Mouse (Mus musculus) CH12.LX (cell line): ENCODE data around the gene Setd2. TPM values are rescaled to one million over a fixed set of nuclear protein-coding genes. Genes with fewer than 3 reads are reported as not detected.

ENCODE experiments used
- DNase-seq: peaks from one replicate; pipeline ENCODE4 v3.0.0-alpha.2; 2013; ENCODE audit errors: extremely low read depth
- H3K27ac ChIP-seq: 2 replicates; pipeline ENCODE4 v1.5.1; 2012; ENCODE audit warnings: low read depth, mild to moderate bottlenecking, control low read depth, moderate library complexity; ENCODE audit not compliant: insufficient read depth
- H3K27me3 ChIP-seq: replicated peaks from 2 replicates; pipeline ENCODE3; 2012; ENCODE audit warnings: inconsistent platforms
- H3K36me3 ChIP-seq, 2 experiments: replicated peaks in 1 of 2; 2 replicates each; pipeline versions ENCODE3 to v1.6.1; 2012; ENCODE audit warnings: inconsistent platforms in 1 of 2, low read length in 1 of 2, mild to moderate bottlenecking in 1 of 2, mixed read lengths in 1 of 2, moderate library complexity in 1 of 2; ENCODE audit not compliant: control insufficient read depth in 1 of 2, insufficient read depth in 1 of 2
- H3K4me1 ChIP-seq, 2 experiments: 2 replicates each; pipeline ENCODE4 v1.6.1; 2012; ENCODE audit warnings: inconsistent platforms in 1 of 2, moderate library complexity in 1 of 2; ENCODE audit not compliant: insufficient read depth in 2 of 2, control insufficient read depth in 1 of 2
- H3K4me2 ChIP-seq: 2 replicates; pipeline ENCODE4 v1.6.1; 2012; ENCODE audit warnings: low read depth, mild to moderate bottlenecking, control low read depth; ENCODE audit not compliant: poor library complexity, insufficient read depth, severe bottlenecking
- H3K4me3 ChIP-seq, 3 experiments: fragments of 150-350 bp in 1 of 3; sonication (generic) in 1 of 3; replicated peaks in 1 of 3; 2 replicates each; pipeline versions ENCODE3 to v1.5.1; 2011 to 2012; ENCODE audit warnings: low read depth in 2 of 3, low read length in 2 of 3, mild to moderate bottlenecking in 2 of 3, moderate library complexity in 2 of 3, control low read depth in 1 of 3, improper control_type of control experiment in 1 of 3, inconsistent platforms in 1 of 3, mixed read lengths in 1 of 3; ENCODE audit not compliant: poor library complexity in 1 of 3
- H3K79me2 ChIP-seq: replicated peaks from 2 replicates; pipeline ENCODE4 v1.6.1; 2012; ENCODE audit warnings: mild to moderate bottlenecking, moderate library complexity; ENCODE audit not compliant: control insufficient read depth, poor library complexity, insufficient read depth, severe bottlenecking; ENCODE audit errors: extremely low read depth
- H3K9ac ChIP-seq: 2 replicates; pipeline ENCODE4 v1.6.1; 2012; ENCODE audit warnings: low read depth, mild to moderate bottlenecking, control low read depth, moderate library complexity; ENCODE audit not compliant: insufficient read depth
- H3K9me3 ChIP-seq: replicated peaks from 2 replicates; pipeline ENCODE3; 2012; ENCODE audit warnings: low read length, inconsistent platforms, mixed read lengths
- BHLHE40 ChIP-seq: IDR thresholded peaks from 2 replicates; pipeline ENCODE4 v1.6.1; 2011; ENCODE audit warnings: mild to moderate bottlenecking, low read depth, low read length, improper control_type of control experiment
- CHD2 ChIP-seq: IDR thresholded peaks from 2 replicates; pipeline ENCODE4 v1.6.1; 2011; ENCODE audit warnings: low read length, improper control_type of control experiment
- E2F4 ChIP-seq: IDR thresholded peaks from 2 replicates; pipeline ENCODE4 v1.6.1; 2011; ENCODE audit warnings: low read depth, low read length, improper control_type of control experiment; ENCODE audit not compliant: insufficient replicate concordance
- EP300 ChIP-seq: IDR thresholded peaks from 2 replicates; pipeline ENCODE4 v1.6.1; 2011; ENCODE audit warnings: low read length, improper control_type of control experiment
- GABPA ChIP-seq: IDR thresholded peaks from 2 replicates; pipeline ENCODE4 v1.6.1; 2012; ENCODE audit warnings: low read depth, low read length, improper control_type of control experiment, inconsistent platforms; ENCODE audit not compliant: insufficient replicate concordance
- HCFC1 ChIP-seq: IDR thresholded peaks from 2 replicates; pipeline ENCODE4 v1.6.1; 2012; ENCODE audit warnings: low read depth, mild to moderate bottlenecking, inconsistent platforms, low read length, improper control_type of control experiment
- MAFK ChIP-seq: IDR thresholded peaks from 2 replicates; pipeline ENCODE4 v1.6.1; 2011; ENCODE audit warnings: low read length, improper control_type of control experiment; ENCODE audit not compliant: insufficient replicate concordance
- MAX ChIP-seq: IDR thresholded peaks from 2 replicates; pipeline ENCODE4 v1.6.1; 2011; ENCODE audit warnings: low read length, improper control_type of control experiment
- MAZ ChIP-seq: IDR thresholded peaks from 2 replicates; pipeline ENCODE4 v1.6.1; 2012; ENCODE audit warnings: low read depth, mild to moderate bottlenecking, inconsistent platforms, low read length, improper control_type of control experiment, moderate library complexity
- MEF2A ChIP-seq: IDR thresholded peaks from 2 replicates; pipeline ENCODE4 v1.6.1; 2014; ENCODE audit warnings: low read depth, mild to moderate bottlenecking, inconsistent platforms, low read length, improper control_type of control experiment, borderline replicate concordance
- MXI1 ChIP-seq: IDR thresholded peaks from 2 replicates; pipeline ENCODE4 v1.6.1; 2011; ENCODE audit warnings: mild to moderate bottlenecking, low read depth, low read length, improper control_type of control experiment
- MYC ChIP-seq: IDR thresholded peaks from 2 replicates; pipeline ENCODE4 v1.6.1; 2011; ENCODE audit warnings: low read depth, mild to moderate bottlenecking, improper control_type of control experiment, low read length
- NRF1 ChIP-seq: IDR thresholded peaks from 2 replicates; pipeline ENCODE4 v1.6.1; 2014; ENCODE audit warnings: low read depth, mild to moderate bottlenecking, inconsistent platforms, low read length, improper control_type of control experiment, moderate library complexity
- PAX5 ChIP-seq: IDR thresholded peaks from 2 replicates; pipeline ENCODE4 v1.6.1; 2012; ENCODE audit warnings: low read length, inconsistent platforms, mixed read lengths
- POLR2AphosphoS2 ChIP-seq: IDR thresholded peaks from 2 replicates; pipeline ENCODE4 v1.6.1; 2011; ENCODE audit warnings: low read depth, low read length, improper control_type of control experiment
- RAD21 ChIP-seq: IDR thresholded peaks from 2 replicates; pipeline ENCODE4 v1.6.1; 2011; ENCODE audit warnings: low read depth, mild to moderate bottlenecking, low read length, improper control_type of control experiment, moderate library complexity
- RCOR1 ChIP-seq: conservative IDR thresholded peaks from 2 replicates; pipeline ENCODE4 v1.6.1; 2012; ENCODE audit warnings: low read depth, mild to moderate bottlenecking, inconsistent platforms, low read length, improper control_type of control experiment
- SMC3 ChIP-seq: IDR thresholded peaks from 2 replicates; pipeline ENCODE4 v1.6.1; 2011; ENCODE audit warnings: low read depth, low read length, improper control_type of control experiment
- TBP ChIP-seq: conservative IDR thresholded peaks from 2 replicates; pipeline ENCODE4 v1.6.1; 2011; ENCODE audit warnings: low read depth, low read length, improper control_type of control experiment
- UBTF ChIP-seq: IDR thresholded peaks from 2 replicates; pipeline ENCODE4 v1.6.1; 2012; ENCODE audit warnings: low read depth, mild to moderate bottlenecking, inconsistent platforms, low read length, improper control_type of control experiment, moderate library complexity
- USF1 ChIP-seq: IDR thresholded peaks from 2 replicates; pipeline ENCODE4 v1.6.1; 2014; ENCODE audit warnings: low read depth, mild to moderate bottlenecking, inconsistent platforms, low read length, improper control_type of control experiment
- USF2 ChIP-seq: conservative IDR thresholded peaks from 2 replicates; pipeline ENCODE4 v1.6.1; 2011; ENCODE audit warnings: low read depth, low read length, improper control_type of control experiment
- ZMIZ1 ChIP-seq: IDR thresholded peaks from 2 replicates; pipeline ENCODE4 v1.6.1; 2012; ENCODE audit warnings: low read depth, mild to moderate bottlenecking, inconsistent platforms, low read length, improper control_type of control experiment
- ZNF384 ChIP-seq: IDR thresholded peaks from 2 replicates; pipeline ENCODE4 v1.6.1; 2012; ENCODE audit warnings: low read depth, low read length, improper control_type of control experiment, inconsistent platforms
- dilution Hi-C: fragments of 300-500 bp; cut with MboI; formaldehyde crosslinking; loops from 2 replicates; pipeline ENCODE4 v1.14.3; 2020; ENCODE audit warnings: low sequenced_read_pairs; ENCODE audit not compliant: extremely low pct_unique_long_range_greater_than_20kb, extremely low pct_ligation_motif_present
- in situ Hi-C: fragments of 300-500 bp; cut with MboI; formaldehyde crosslinking; loops from 3 replicates; pipeline ENCODE4 v1.14.3; 2019; ENCODE audit warnings: low sequenced_read_pairs, low pct_ligation_motif_present, low pct_unique_long_range_greater_than_20kb, mixed read lengths
- polyA plus RNA-seq: library from polyadenylated mRNA; unstranded; fragments of >175 nt; gene quantifications from 2 replicates; pipeline ENCODE4 v1.2.1, GENCODE M21; 2012; ENCODE audit warnings: low read depth; ENCODE audit not compliant: insufficient read length
- total RNA-seq, 2 experiments: library from RNA; depleted of rRNA; stranded (reverse); fragments of 300-350 nt in 1 of 2; fragments of >200 nt in 1 of 2; gene quantifications; 2 replicates each; pipeline ENCODE4 v1.2.3; 2012 to 2014

The Setd2 gene
- total and polyA plus RNA-seq, 3 experiments: 35.8 to 87.1 (median 41.6) TPM

DNA sequence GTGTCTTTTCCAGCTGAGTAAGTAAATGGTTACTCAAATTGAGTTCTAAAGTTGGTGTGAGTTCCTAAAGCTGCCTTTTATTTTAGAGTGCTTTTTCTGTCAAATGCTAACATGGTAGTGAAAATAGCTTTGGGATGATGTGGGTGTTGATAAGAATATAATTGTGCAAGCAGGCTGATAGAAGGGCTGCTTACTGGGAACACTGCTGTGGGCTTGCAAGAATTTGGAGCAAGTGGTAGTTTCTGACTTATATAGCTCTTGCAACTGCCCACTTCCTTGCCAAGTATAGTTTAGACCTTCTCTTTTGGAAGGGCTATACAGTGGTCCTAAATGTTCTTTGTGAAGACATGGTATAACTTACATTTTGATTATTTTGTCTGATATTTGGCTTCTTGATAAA is 6.1 kb downstream of the Setd2 start:
- H3K27me3 ChIP-seq: no peaks in the 10 kb centered on the region
- no peak for TF ChIP-seq ZNF384
- no peak for TF ChIP-seq HCFC1
- no peak for TF ChIP-seq RCOR1
- no peak for TF ChIP-seq MXI1
- TF ChIP-seq MEF2A: no peak
- no peak for TF ChIP-seq MAZ
- TF ChIP-seq EP300: no peak
- no peak for TF ChIP-seq PAX5
- TF ChIP-seq BHLHE40: no peak
- TF ChIP-seq USF2: no peak
- no peak for TF ChIP-seq MAX
- TF ChIP-seq MAFK: no peak
- TF ChIP-seq GABPA: no peak
- no peak overlapping the region for H3K27ac ChIP-seq
- H3K9ac ChIP-seq: no peak overlapping the region
- in situ Hi-C loops: no loop called here
- H3K79me2 ChIP-seq: peaks cover 91% of the 10 kb centered on the region
- H3K36me3 ChIP-seq: peaks cover 0 to 61% of the 10 kb centered on the region in 2 experiments
- dilution Hi-C loops: no loop called here
- peaks cover 12 to 51% of the 10 kb centered on the region in 2 experiments for H3K4me1 ChIP-seq
- no peaks in the 10 kb centered on the region for H3K9me3 ChIP-seq
- DNase-seq: no peak
- H3K4me2 ChIP-seq: no peak overlapping the region
- H3K4me3 ChIP-seq: no peak overlapping the region

DNA sequence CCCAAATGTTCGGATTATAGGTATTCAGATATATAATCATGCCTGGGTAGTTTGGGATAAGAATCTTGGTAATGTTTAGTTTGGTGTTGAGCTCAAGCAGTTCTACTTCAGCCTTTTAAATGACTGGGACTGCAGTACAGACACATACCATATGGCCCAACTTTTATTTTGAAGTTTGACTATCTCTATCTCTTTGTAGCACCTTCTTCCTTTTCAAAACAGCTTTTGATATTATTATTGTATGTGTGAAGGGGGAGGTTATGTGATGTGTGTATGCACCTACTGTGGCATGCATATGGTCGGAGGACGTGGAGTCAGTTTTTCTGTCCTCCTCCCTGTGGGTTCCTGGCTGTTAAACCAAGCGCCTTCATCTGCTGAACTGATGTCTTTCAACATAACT is 9.6 kb downstream of the Setd2 start:
- H3K36me3 ChIP-seq: peaks cover 0 to 56% of the 10 kb centered on the region in 2 experiments
- peaks cover 0 to 17% of the 10 kb centered on the region in 2 experiments; a peak in 2 of 4 replicates for H3K4me1 ChIP-seq
- in situ Hi-C loops: no loop called here
- no peak overlapping the region for H3K9ac ChIP-seq
- no peak for DNase-seq
- H3K4me2 ChIP-seq: no peak overlapping the region
- no peaks in the 10 kb centered on the region for H3K27me3 ChIP-seq
- H3K9me3 ChIP-seq: no peaks in the 10 kb centered on the region
- TF ChIP-seq SMC3 (no peak), NRF1 (no peak), TBP (no peak), E2F4 (no peak), RCOR1 (no peak), MAX (no peak), MXI1 (no peak), POLR2AphosphoS2 (no peak), MYC (no peak), UBTF (no peak), RAD21 (no peak), USF1 (no peak), ZMIZ1 (no peak), ZNF384 (no peak), CHD2 (no peak), EP300 (no peak)
- peaks cover 66% of the 10 kb centered on the region for H3K79me2 ChIP-seq
- dilution Hi-C loops: no loop called here
- H3K27ac ChIP-seq: no peak overlapping the region
- H3K4me3 ChIP-seq: no peak overlapping the region
